Mouse (Mus musculus) erythroblast, embryonic 14.5 days (primary cell): Measurements from ENCODE around the gene Celf2.

Source experiments
- GATA1 ChIP-seq: IDR thresholded peaks from 2 replicates; pipeline ENCODE4 v1.6.1; 2012; ENCODE audit warnings: low read length, inconsistent platforms, mixed read lengths
- TAL1 ChIP-seq: IDR thresholded peaks from 3 replicates; pipeline ENCODE4 v1.6.1; 2012; ENCODE audit warnings: low read length, inconsistent platforms, mixed read lengths

- TF ChIP-seq GATA1 (no peak), TAL1 (no peak)
Observed at GRCm38 (mm10) chr2:6893095-6893494, 616.3 kb downstream of the Celf2 start.
